Mouse (Mus musculus) myocyte (in vitro differentiated cells): Measurements from ENCODE around the gene Kif26b.

Experiments
- CEBPB ChIP-seq: IDR thresholded peaks from 2 replicates; pipeline ENCODE4 v1.6.1; 2011; ENCODE audit warnings: mild to moderate bottlenecking, moderate library complexity; ENCODE audit not compliant: poor library complexity, insufficient read depth, severe bottlenecking
- MYOG ChIP-seq, 3 experiments: IDR thresholded peaks; one replicate each; pipeline ENCODE4 v1.6.1; 2011; ENCODE audit warnings: control low read depth in 2 of 3, low read depth in 2 of 3, mild to moderate bottlenecking in 2 of 3; ENCODE audit not compliant: insufficient read length in 2 of 3, control insufficient read depth in 1 of 3, insufficient read depth in 1 of 3
- POLR2A ChIP-seq: IDR thresholded peaks from one replicate; pipeline ENCODE4 v1.6.1; 2011; ENCODE audit warnings: low read depth, mild to moderate bottlenecking, control low read depth, moderate library complexity; ENCODE audit not compliant: insufficient read length
- POLR2AphosphoS2 ChIP-seq: IDR thresholded peaks from one replicate; pipeline ENCODE4 v1.6.1; 2011; ENCODE audit warnings: low read depth, control low read depth; ENCODE audit not compliant: insufficient read length
- TCF12 ChIP-seq: IDR thresholded peaks from one replicate; pipeline ENCODE4 v1.6.1; 2011; ENCODE audit warnings: mild to moderate bottlenecking, control low read depth; ENCODE audit not compliant: poor library complexity, insufficient read depth, severe bottlenecking
- TCF3 ChIP-seq: IDR thresholded peaks from one replicate; pipeline ENCODE4 v1.6.1; 2011; ENCODE audit warnings: low read depth, control low read depth; ENCODE audit not compliant: insufficient read length
- USF1 ChIP-seq: IDR thresholded peaks from one replicate; pipeline ENCODE4 v1.6.1; 2011; ENCODE audit warnings: low read depth, mild to moderate bottlenecking, control low read depth, moderate library complexity

GRCm38 (mm10) chr1:178820556-178821435 lies 291.9 kb downstream of the Kif26b start:
- no peak for TF ChIP-seq POLR2A
- no peak for TF ChIP-seq TCF3
- no peak for TF ChIP-seq POLR2AphosphoS2
- no peak for TF ChIP-seq TCF12
- TF ChIP-seq CEBPB: no peak
- TF ChIP-seq USF1: no peak
- TF ChIP-seq MYOG (IDR thresholded peaks at IDR 0.05; ENCODE audit: control insufficient read depth in 1 of 3, insufficient read depth in 1 of 3, insufficient read length in 2 of 3, low read depth in 2 of 3): no peak
